Mouse (Mus musculus) kidney, postnatal 10 days (tissue): ENCODE measurements around the gene Olfr1418.

Experiments used
- DNase-seq: peaks from one replicate; pipeline ENCODE4 v3.0.0; 2021; ENCODE audit warnings: mixed read lengths

The Olfr1418 gene

DNA sequence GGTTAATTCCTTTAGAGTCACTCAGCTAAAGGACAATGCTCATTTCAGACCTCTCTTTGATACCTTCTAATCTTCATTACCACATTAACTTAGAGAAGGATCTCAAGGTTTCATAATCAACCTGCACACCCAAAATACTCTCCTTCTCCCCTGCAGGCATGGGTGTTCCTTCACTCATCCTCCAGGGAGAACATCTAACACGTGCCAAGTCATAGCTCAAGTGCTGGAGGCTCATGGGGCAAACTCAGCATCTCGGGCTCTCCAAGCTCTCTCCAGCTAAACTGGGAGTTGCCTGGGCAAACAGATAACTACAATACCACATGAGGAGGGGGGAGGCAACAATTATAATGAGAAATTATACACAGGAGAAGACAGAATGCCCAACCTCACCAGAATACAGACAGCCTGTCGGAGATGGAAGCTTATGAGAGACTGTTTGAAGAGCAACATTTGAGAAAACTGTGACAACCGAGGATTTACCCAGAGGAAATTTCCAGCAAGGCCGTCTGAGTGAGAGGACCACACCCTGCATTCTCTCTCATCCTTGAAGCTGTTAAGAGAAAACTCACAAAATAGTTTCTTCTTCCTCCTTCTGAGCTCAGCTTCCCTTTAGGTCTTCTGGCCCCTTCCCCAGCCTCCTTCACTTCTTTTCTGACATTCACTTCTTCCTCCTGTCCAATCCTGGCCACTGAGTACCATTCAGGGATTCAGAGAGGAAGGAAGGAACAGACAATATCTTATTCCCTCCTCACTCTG lies 50.7 kb downstream of the Olfr1418 start:
- no peak for DNase-seq

DNA sequence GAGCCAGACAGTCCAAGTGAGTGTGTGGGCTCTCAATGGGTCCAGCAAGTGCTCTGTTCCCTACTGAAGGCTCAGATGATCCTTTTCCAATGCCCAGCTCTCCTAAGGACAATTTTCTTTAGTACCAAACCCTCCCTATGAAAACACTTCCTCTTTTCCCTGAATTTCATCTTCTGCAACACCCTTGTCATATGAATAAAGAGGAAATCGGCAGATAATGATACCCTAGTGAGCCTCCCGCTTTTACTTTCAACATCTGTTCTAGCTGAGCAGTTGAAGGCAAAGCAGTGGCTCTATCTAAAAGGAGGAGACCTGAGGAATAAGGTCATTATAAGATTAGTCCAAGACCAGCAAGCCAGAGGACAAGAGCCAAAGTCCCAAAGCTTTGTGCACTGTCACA lies 52.4 kb downstream of the Olfr1418 start:
- DNase-seq = no peak

DNA sequence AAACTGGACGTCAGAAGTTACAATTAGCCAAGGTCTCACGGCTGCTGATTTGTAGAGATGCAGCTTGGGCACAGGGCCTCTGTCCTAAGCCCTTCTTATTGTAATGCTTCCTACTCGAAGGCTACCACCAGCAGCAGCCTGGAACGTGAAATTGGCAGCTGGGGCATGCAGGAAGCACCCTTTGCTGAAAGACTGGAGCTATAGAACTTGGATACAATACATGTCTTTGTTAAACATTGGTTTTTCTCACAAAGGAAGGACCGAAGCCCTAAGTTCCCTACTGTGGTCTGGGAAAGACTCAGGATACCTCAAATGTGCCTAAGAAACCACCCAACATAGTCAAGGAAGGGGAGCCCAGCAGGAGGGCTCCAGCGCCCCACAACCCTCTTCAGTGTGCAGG lies 53.0 kb downstream of the Olfr1418 start:
- DNase-seq = no peak

DNA sequence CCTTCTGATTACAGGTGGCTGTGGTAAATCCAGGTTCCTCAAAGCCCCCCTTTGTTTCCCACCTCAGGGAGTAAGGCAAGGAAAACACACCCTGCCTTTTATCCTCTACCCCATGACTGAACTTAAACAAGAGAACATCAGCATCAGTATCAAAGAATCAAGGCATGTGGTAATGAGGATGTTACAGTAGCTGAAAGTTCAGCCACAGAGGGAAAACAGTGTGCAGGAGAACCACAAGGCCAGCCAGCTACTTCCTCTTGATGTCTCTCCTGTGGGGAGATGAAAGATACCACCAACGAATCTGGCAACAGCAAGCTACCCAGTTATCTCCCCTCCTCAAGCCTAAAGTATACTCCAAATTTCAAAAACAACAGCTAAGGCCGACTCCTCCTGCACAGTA lies 53.6 kb downstream of the Olfr1418 start:
- DNase-seq = no peak

DNA sequence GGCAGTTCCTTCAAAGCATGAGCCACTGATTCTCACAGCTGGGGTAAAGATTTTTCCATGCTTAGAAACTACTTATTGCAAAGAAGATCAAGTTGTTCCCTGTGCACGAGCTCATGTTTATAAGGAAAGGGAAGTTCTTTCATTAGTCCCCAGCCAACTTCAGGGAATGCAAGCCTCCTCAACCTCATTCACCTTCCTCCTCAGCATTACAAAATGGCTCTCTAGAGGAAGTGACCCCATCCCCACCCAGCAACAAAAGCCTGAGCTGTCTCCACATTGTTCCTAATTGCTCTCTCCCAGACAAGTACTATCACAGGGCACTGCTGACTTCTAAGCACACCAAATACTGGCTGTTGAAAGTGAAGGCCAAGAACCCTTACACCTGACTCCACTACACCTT lies 56.4 kb downstream of the Olfr1418 start:
- DNase-seq = no peak
